Mouse (Mus musculus) liver, embryonic 12.5 days (tissue): ENCODE results near the gene Gnpat. TPM values are rescaled to one million over a fixed set of nuclear protein-coding genes. Genes with fewer than 3 reads are reported as not detected.
A peak's percentile ranks its signal among the peaks of the same experiment; 100 is the strongest.

ENCODE experiments used
- ATAC-seq: fragments of 200-750 bp; cut with Nextera tagmentation; 2 replicates; pipeline ENCODE4 v1.8.0; 2017; ENCODE audit warnings: moderate number of reproducible peaks, mild to moderate bottlenecking, moderate library complexity
- H3K27ac ChIP-seq: fragments of 300-500 bp; sonication (generic); 2 replicates; pipeline ENCODE4 v1.5.1; 2016; ENCODE audit warnings: mild to moderate bottlenecking
- H3K27me3 ChIP-seq: fragments of 300-500 bp; sonication (generic); replicated peaks from 2 replicates; pipeline ENCODE4 v1.6.1; 2016; ENCODE audit warnings: mild to moderate bottlenecking, moderate library complexity
- H3K36me3 ChIP-seq: fragments of 300-500 bp; sonication (generic); 2 replicates; pipeline ENCODE4 v1.6.1; 2016; ENCODE audit warnings: mild to moderate bottlenecking, moderate library complexity
- H3K4me1 ChIP-seq: fragments of 300-500 bp; sonication (generic); 2 replicates; pipeline ENCODE4 v1.6.1; 2016
- H3K4me2 ChIP-seq: fragments of 300-500 bp; sonication (generic); 2 replicates; pipeline ENCODE4 v1.6.1; 2016; ENCODE audit warnings: mild to moderate bottlenecking, moderate library complexity
- H3K4me3 ChIP-seq: fragments of 300-500 bp; sonication (generic); 2 replicates; pipeline ENCODE4 v1.5.1; 2016; ENCODE audit warnings: mild to moderate bottlenecking, moderate library complexity
- H3K9ac ChIP-seq: fragments of 300-500 bp; sonication (generic); 2 replicates; pipeline ENCODE4 v1.6.1; 2016; ENCODE audit warnings: mild to moderate bottlenecking, moderate library complexity
- H3K9me3 ChIP-seq: fragments of 300-500 bp; sonication (generic); replicated peaks from 2 replicates; pipeline ENCODE4 v1.6.1; 2016; ENCODE audit warnings: mild to moderate bottlenecking, moderate library complexity
- WGBS: fragments of 180-500 bp; shearing (Covaris S2); methylation state at CpG from one replicate; pipeline ENCODE4 v1.1.7; 2016; ENCODE audit not compliant: insufficient replicate concordance; 5-methylcytosine and 5-hydroxymethylcytosine counted together
- polyA plus RNA-seq: library from polyadenylated mRNA; unstranded; fragments of >200 nt; fragmentation: Nextera tagmentation; extraction: Ambion mirVana; gene quantifications from 2 replicates; pipeline ENCODE4 v1.2.1, GENCODE M21; 2016

Gene Gnpat
- polyA plus RNA-seq, 1 experiment from 2014 or later: 66.2 TPM

DNA sequence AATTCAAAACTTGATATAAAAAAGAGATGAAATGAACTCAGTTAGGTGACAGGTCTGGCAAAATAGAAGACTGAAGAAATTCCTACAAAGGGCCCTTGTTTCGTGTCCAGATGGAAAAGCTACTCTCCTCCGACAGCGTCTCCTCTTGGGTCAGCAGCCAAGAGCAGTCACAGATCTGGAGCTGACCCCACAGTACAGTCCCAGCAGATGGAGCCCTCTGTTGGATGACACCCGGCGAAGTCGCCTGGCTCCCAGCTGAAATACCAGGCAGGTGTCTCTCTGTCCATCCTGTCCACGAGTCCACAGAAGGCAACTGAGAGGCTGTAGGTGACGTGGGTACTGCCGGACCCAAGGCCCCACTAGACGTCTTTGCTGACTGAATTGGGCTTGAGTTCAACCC lies 47.5 kb downstream of the Gnpat start:
- Histone ChIP-seq H3K27me3 (no peaks in the 10 kb centered on the region), H3K27ac (no peak overlapping the region), H3K9ac (no peak overlapping the region), H3K4me3 (no peak overlapping the region), H3K4me1 (peaks cover 10% of the 10 kb centered on the region), H3K9me3 (no peaks in the 10 kb centered on the region), H3K36me3 (peaks cover 100% of the 10 kb centered on the region), H3K4me2 (no peak overlapping the region)
- WGBS: 84% methylated on average over 10 of the region's 10 CpGs
- no peak for ATAC-seq

GRCm38 (mm10) chr8:124911938-124912872 lies 49.4 kb downstream of the Gnpat start:
- no peak for ATAC-seq
- H3K27me3 ChIP-seq: no peaks in the 10 kb centered on the region
- H3K27ac ChIP-seq: no peak overlapping the region
- peaks cover 84% of the 10 kb centered on the region for H3K36me3 ChIP-seq
- no peak overlapping the region for H3K4me2 ChIP-seq
- peaks cover 10% of the 10 kb centered on the region; the same call in 1 of the 2 replicates for H3K4me1 ChIP-seq
- no peaks in the 10 kb centered on the region for H3K9me3 ChIP-seq
- no peak overlapping the region for H3K9ac ChIP-seq
- no peak overlapping the region for H3K4me3 ChIP-seq
- WGBS: 53% methylated on average over 17 of the region's 17 CpGs

- 94% methylated on average over 5 of the region's 5 CpGs for WGBS
- no peak for ATAC-seq
- Histone ChIP-seq H3K9ac (no peak overlapping the region), H3K36me3 (peaks cover 65% of the 10 kb centered on the region), H3K4me1 (peaks cover 20% of the 10 kb centered on the region; the same call in 1 of the 2 replicates), H3K27ac (no peak overlapping the region), H3K4me3 (no peak overlapping the region), H3K27me3 (no peaks in the 10 kb centered on the region), H3K9me3 (no peaks in the 10 kb centered on the region), H3K4me2 (no peak overlapping the region)
Measured at GRCm38 (mm10) chr8:124914061-124914460, 51.2 kb downstream of the Gnpat start.

GRCm38 (mm10) chr8:124917741-124918484 lies 55.1 kb downstream of the Gnpat start:
- no peak overlapping the region for H3K27ac ChIP-seq
- no peak overlapping the region for H3K9ac ChIP-seq
- H3K36me3 ChIP-seq: peaks cover 27% of the 10 kb centered on the region
- ATAC-seq: no peak
- no peaks in the 10 kb centered on the region for H3K9me3 ChIP-seq
- H3K4me3 ChIP-seq: no peak overlapping the region
- no peak overlapping the region for H3K4me2 ChIP-seq
- H3K4me1 ChIP-seq: peaks cover 26% of the 10 kb centered on the region
- 76% methylated on average over 18 of the region's 18 CpGs for WGBS
- H3K27me3 ChIP-seq: 0 out of 2 replicates have a peak, but pooled peaks cover 3% of the 10 kb centered on the region

- H3K4me2 ChIP-seq: peak overlapping the region; percentile 39
Measured at GRCm38 (mm10) chr8:124921369-124922279, 58.8 kb downstream of the Gnpat start.

GRCm38 (mm10) chr8:124922490-124923089 lies 59.8 kb downstream of the Gnpat start:
- ATAC-seq: no peak
- H3K27ac ChIP-seq: no peak overlapping the region
- H3K9me3 ChIP-seq: no peaks in the 10 kb centered on the region
- H3K27me3 ChIP-seq: 0 out of 2 replicates have a peak, but pooled peaks cover 3% of the 10 kb centered on the region
- 0 out of 2 replicates have a peak overlapping the region, but pooled peaks have one; percentile 39 for H3K4me2 ChIP-seq
- H3K9ac ChIP-seq: no peak overlapping the region
- no peak overlapping the region for H3K4me3 ChIP-seq
- no peaks in the 10 kb centered on the region; the same call in 1 of the 2 replicates for H3K36me3 ChIP-seq
- H3K4me1 ChIP-seq: peaks cover 66% of the 10 kb centered on the region
- whole genome bisulfite sequencing: 68% methylated on average over 11 of the region's 11 CpGs

More at GRCm38 (mm10) chr8:124921369-124922279, 58.8 kb downstream of the Gnpat start:
- Histone ChIP-seq H3K27me3 (0 out of 2 replicates have a peak, but pooled peaks cover 3% of the 10 kb centered on the region), H3K9ac (no peak overlapping the region), H3K9me3 (no peaks in the 10 kb centered on the region), H3K4me1 (peaks cover 59% of the 10 kb centered on the region), H3K36me3 (no peaks in the 10 kb centered on the region; the same call in 1 of the 2 replicates), H3K4me3 (no peak overlapping the region), H3K27ac (no peak overlapping the region)
- no peak for ATAC-seq
- WGBS: 51% methylated on average over 18 of the region's 18 CpGs

DNA sequence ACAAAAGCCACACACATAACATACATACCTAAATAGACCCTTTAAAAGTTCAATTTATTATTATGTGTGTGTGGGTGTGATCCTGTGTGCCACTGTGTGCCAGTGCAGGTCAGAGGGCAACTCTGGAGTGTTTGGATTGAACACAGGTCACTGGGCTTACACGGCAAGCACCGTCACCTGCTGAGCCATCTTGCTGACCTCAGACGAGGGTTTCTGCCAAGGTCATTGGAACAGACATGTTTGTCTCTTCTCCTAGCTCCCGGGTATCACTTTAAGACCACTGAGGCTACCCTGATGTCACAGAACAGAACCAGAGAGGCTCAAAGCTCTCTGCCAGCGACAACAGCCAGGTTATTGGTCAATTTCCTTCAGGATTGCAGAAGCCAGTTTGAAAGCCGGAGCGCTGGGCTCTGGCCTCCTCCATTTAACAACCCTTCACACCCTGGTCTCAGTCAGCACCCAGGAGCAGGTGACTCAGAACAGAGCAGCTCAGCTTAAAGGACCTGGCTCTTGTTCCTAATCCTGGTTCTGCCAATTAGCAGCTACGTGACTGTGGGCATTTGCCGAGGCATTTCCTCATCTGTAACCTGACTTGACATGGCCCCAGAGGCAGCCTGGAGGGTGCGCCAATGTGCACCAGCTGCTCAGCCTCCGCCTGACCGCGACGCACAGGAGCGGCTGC lies 61.3 kb downstream of the Gnpat start:
- WGBS: 83% methylated on average over 15 of the region's 15 CpGs

DNA sequence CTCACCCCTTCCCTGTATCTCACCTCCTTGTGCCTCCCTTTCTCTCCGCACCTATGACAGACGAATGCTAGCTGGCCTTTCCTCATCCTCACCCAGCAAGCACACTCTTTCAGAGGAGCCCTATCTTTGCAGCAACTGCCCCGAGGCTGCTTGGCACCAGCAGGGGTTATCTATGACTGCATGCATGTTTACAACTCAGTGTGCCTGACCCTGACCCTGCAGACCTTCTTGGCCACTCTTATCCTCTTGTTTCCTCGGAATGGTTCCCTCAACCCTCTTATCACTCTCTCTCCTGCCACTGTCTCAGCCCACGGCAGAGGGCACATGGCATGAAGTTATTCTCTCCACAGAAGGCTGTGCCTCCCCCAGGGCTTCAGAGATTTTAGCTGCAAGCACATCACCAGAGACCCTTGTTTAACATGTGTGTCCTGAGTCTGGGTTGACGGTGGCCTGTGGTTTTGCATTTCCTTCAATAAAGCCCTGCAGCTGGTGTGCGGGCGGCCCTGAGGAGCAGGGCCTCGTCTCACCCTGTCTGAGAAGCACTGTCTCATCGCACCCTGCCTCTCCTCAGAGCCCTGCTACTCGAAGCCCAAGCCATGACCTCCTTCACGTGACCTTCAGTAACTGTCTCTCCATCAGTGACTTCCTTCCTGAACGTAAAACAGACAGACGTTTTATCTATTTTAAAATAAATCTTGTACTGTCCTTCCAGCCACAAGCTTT lies 62.9 kb downstream of the Gnpat start:
- Histone ChIP-seq H3K4me2 (0 out of 2 replicates have a peak overlapping the region, but pooled peaks have one; percentile 10), H3K36me3 (no peaks in the 10 kb centered on the region; the same call in 1 of the 2 replicates), H3K27ac (peak overlapping the region; percentile 33; the same call in 1 of the 2 replicates), H3K4me1 (peaks cover 64% of the 10 kb centered on the region), H3K9me3 (no peaks in the 10 kb centered on the region), H3K27me3 (0 out of 2 replicates have a peak, but pooled peaks cover 3% of the 10 kb centered on the region), H3K4me3 (no peak overlapping the region), H3K9ac (no peak overlapping the region)
- ATAC-seq: peak; percentile 70
- WGBS: 23% methylated on average over 14 of the region's 14 CpGs

More for the DNA sequence above, 61.3 kb downstream of the Gnpat start:
- H3K27me3 ChIP-seq: 0 out of 2 replicates have a peak, but pooled peaks cover 3% of the 10 kb centered on the region
- H3K9ac ChIP-seq: no peak overlapping the region
- no peak overlapping the region for H3K4me2 ChIP-seq
- H3K4me1 ChIP-seq: peaks cover 57% of the 10 kb centered on the region
- H3K27ac ChIP-seq: no peak overlapping the region
- H3K36me3 ChIP-seq: no peaks in the 10 kb centered on the region; the same call in 1 of the 2 replicates
- no peak overlapping the region for H3K4me3 ChIP-seq
- H3K9me3 ChIP-seq: no peaks in the 10 kb centered on the region
- no peak for ATAC-seq

DNA sequence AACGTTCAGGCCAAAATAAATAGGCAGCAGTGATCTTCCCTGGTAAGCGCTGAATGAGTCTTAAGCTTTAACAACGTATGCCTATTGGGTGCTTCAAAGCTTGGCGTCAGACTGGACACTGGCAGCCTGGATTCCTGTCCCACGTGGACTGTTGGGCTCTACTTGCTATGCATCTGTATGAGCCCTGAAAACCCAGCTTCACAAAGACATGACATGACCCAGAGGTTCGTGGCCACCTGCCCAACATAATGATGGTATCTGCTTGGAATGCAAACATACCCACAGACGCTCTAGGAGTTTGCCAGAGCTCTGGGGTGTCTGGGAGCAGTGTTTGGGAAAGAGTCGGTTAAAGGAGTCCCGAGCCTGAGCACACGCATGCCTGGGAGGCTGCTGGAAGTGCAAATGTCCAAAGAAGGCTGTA lies 63.5 kb downstream of the Gnpat start:
- no peak overlapping the region for H3K27ac ChIP-seq
- WGBS: 61% methylated on average over 10 of the region's 10 CpGs
- no peaks in the 10 kb centered on the region for H3K9me3 ChIP-seq
- ATAC-seq: no peak
- no peak overlapping the region for H3K9ac ChIP-seq
- H3K4me3 ChIP-seq: no peak overlapping the region
- no peaks in the 10 kb centered on the region; the same call in 1 of the 2 replicates for H3K36me3 ChIP-seq
- peaks cover 64% of the 10 kb centered on the region for H3K4me1 ChIP-seq
- H3K27me3 ChIP-seq: 0 out of 2 replicates have a peak, but pooled peaks cover 3% of the 10 kb centered on the region
- no peak overlapping the region for H3K4me2 ChIP-seq

- no peak for ATAC-seq
- no peak overlapping the region for H3K9ac ChIP-seq
- H3K4me3 ChIP-seq: no peak overlapping the region
- peaks cover 42% of the 10 kb centered on the region for H3K4me1 ChIP-seq
- no peak overlapping the region for H3K27ac ChIP-seq
- H3K36me3 ChIP-seq: no peaks in the 10 kb centered on the region; the same call in 1 of the 2 replicates
- H3K9me3 ChIP-seq: no peaks in the 10 kb centered on the region
- 80% methylated on average over 11 of the region's 11 CpGs for WGBS
- H3K27me3 ChIP-seq: no peaks in the 10 kb centered on the region
- no peak overlapping the region for H3K4me2 ChIP-seq
Measured at GRCm38 (mm10) chr8:124929006-124929405, 66.2 kb downstream of the Gnpat start.
